Mouse (Mus musculus) gastrocnemius, adult 2 months (tissue): Measurements from ENCODE around the gene Mfsd1. TPM values are rescaled to one million over a fixed set of nuclear protein-coding genes. Genes with fewer than 3 reads are reported as not detected.

ENCODE experiments used
- DNase-seq: peaks from one replicate; pipeline ENCODE4 v3.0.0; 2022
- H3K27ac ChIP-seq: fragments of 200-600 bp; 2 replicates; pipeline ENCODE4 v1.8.1; 2022; ENCODE audit warnings: mild to moderate bottlenecking
- H3K4me3 ChIP-seq: fragments of 200-600 bp; 2 replicates; pipeline ENCODE4 v1.8.1; 2022; ENCODE audit warnings: mild to moderate bottlenecking, moderate library complexity
- CTCF ChIP-seq: fragments of 200-600 bp; IDR thresholded peaks from 2 replicates; pipeline ENCODE4 v1.8.1; 2022; ENCODE audit warnings: antibody characterized with exemption, mild to moderate bottlenecking, moderate library complexity
- intact Hi-C: fragments of 180-260 bp; cut with DNase I; formaldehyde crosslinking; loops from one replicate; pipeline ENCODE4 v1.15.1; 2025
- long read RNA-seq, 2 experiments: library from polyadenylated mRNA; stranded (forward); transcript quantifications; one replicate each; pipeline ENCODE4 v2.0.0; 2021
- total RNA-seq, 2 experiments: library from RNA; stranded (reverse); gene quantifications; 2 replicates each; pipeline ENCODE4 v1.2.3; 2021

Mfsd1 gene
- 10 to 100 TPM; 23.5 to 26.4 TPM for total RNA-seq
- long read RNA-seq, experiment 1, transcript Mfsd1-201 (16 exons, 3,011 nt), result major isoform, 24 of 29 reads
- long read RNA-seq, experiment 1, partial matches to known transcripts, result 2 of 29 reads
- long read RNA-seq, experiment 1, other reads (novel, unspliced or antisense), result 3 of 29 reads
- long read RNA-seq, experiment 2, transcript Mfsd1-201 (16 exons, 3,011 nt), result major isoform, 24 of 27 reads
- long read RNA-seq, experiment 2, partial matches to known transcripts, result 1 of 27 reads
- long read RNA-seq, experiment 2, other reads (novel, unspliced or antisense), result 2 of 27 reads

GRCm38 (mm10) chr3:67582273-67583124 lies at the start of gene Mfsd1:
TSS of gene Mfsd1 (plus strand) at chr3:67582741.
- intact Hi-C loops, result no loop called here
- no peak for TF ChIP-seq CTCF
- peak within 1 kb of the TSS; percentile 78 for H3K27ac ChIP-seq

DNA sequence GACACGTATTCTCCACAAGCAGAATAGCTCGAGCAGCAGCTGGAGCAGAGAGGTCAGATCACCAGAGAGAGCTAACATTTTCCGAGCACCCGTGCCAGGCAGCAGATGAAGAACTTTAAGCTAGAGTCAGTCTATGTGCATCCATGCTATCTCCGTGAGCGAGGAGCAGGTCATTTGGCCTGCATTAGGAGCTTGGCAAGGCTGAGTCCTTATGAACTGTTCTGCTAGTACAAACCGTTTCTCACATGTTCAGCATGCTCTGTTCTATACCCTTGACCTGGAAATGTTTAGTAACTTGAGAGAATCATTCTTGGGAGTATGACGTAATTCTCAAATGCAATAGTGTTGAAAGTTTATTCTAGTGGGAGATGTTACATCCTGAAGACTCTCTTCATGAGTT lies 38.9 kb upstream of the Mfsd1 start:
- Histone ChIP-seq H3K27ac (no peak overlapping the region), H3K4me3 (no peak overlapping the region)
- intact Hi-C loops, result no loop called here
- DNase-seq, result no peak
- TF ChIP-seq CTCF, result no peak

More at GRCm38 (mm10) chr3:67582273-67583124, at the start of gene Mfsd1:
- DNase-seq, result peak; percentile 90
- peak within 1 kb of the TSS; percentile 99 for H3K4me3 ChIP-seq

- no peak overlapping the region for H3K4me3 ChIP-seq
- no peak for TF ChIP-seq CTCF
- intact Hi-C loops, result no loop called here
- no peak overlapping the region for H3K27ac ChIP-seq
- DNase-seq, result no peak
Measured at GRCm38 (mm10) chr3:67551193-67551592, 31.3 kb upstream of the Mfsd1 start.

GRCm38 (mm10) chr3:67553281-67553680 lies 29.3 kb upstream of the Mfsd1 start:
- H3K27ac ChIP-seq, result no peak overlapping the region
- intact Hi-C loops, result no loop called here
- DNase-seq, result no peak
- no peak for TF ChIP-seq CTCF
- no peak overlapping the region for H3K4me3 ChIP-seq

DNA sequence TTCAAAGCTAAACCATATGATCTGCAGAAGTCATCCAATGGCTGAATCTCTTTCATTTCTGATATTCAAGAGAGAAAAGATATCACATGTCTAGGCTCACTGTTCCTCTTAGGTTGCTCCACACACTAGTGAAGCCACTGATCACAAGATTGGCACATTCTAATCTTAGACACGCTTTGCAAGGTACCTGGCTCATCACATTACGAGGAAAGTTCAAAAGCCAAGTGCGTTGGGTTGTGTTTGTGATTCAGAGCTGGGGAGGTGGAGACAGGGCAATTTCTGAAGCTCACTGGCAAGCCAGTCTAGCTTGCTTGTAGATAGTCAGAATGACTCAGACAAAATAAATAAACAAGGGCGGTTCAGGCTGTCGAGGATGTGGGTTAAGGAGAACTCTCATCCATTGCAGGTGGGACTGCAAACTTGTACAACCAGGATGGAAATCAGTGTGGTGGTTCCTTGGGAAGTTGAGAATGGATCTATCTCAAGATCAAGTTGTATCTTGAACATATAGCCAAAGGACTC lies 28.6 kb upstream of the Mfsd1 start:
- no peak for DNase-seq
- TF ChIP-seq CTCF, result no peak
- intact Hi-C loops, result no loop called here
- H3K27ac ChIP-seq, result no peak overlapping the region
- no peak overlapping the region for H3K4me3 ChIP-seq

- TF ChIP-seq CTCF, result no peak
- intact Hi-C loops, result no loop called here
- Histone ChIP-seq H3K4me3 (no peak overlapping the region), H3K27ac (no peak overlapping the region)
- no peak for DNase-seq
Measured at GRCm38 (mm10) chr3:67555211-67555610, 27.3 kb upstream of the Mfsd1 start.

GRCm38 (mm10) chr3:67557200-67557651 lies 25.3 kb upstream of the Mfsd1 start:
- H3K27ac ChIP-seq, result no peak overlapping the region

DNA sequence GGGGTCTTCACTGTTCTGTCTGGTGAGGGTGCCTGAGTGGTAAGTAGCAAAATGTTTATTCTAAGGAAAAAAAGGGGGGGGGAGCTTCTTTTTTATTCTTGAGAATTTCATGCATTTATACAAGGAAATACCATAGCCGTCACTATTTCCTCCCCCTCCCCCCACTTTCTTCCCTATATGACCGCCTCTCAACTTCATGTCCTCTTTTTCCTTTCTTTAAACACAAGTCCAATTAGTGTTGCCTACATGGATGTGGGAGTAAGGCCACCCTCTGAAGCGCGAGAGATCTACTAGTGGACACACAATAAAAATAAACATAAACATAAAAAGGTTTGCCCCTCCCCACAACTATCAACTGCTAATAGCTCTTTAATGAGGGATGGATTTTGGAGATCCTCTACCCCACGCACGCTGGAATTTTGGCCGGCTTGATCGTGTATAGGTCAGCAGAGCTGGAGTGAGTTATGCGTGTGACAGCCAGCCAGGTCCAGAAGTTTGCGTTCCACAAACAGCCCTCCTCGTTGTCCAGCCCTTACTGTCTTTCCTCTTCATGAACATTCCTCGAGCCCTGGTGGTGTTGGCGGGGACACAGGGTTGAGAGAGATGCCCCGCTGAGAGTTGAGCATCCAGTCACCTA lies 24.7 kb upstream of the Mfsd1 start:
- TF ChIP-seq CTCF, result no peak
- no peak overlapping the region for H3K4me3 ChIP-seq
- no peak overlapping the region for H3K27ac ChIP-seq
- DNase-seq, result no peak
- intact Hi-C loops, result no loop called here

More at GRCm38 (mm10) chr3:67557200-67557651, 25.3 kb upstream of the Mfsd1 start:
- H3K4me3 ChIP-seq, result no peak overlapping the region
- TF ChIP-seq CTCF, result no peak
- intact Hi-C loops, result no loop called here
- no peak for DNase-seq

GRCm38 (mm10) chr3:67564731-67565357 lies 17.7 kb upstream of the Mfsd1 start:
- no peak for DNase-seq
- peak; percentile 35 for TF ChIP-seq CTCF
- intact Hi-C loops, result loop anchor here (5.0 kb wide), 1 partner anchor 213 kb away; no protein-coding TSS in a partner anchor
- no peak overlapping the region for H3K27ac ChIP-seq
- H3K4me3 ChIP-seq, result no peak overlapping the region

- no peak for DNase-seq
- intact Hi-C loops, result loop anchor here (5.0 kb wide), 1 partner anchor 213 kb away; no protein-coding TSS in a partner anchor
- no peak overlapping the region for H3K4me3 ChIP-seq
- TF ChIP-seq CTCF, result no peak
- no peak overlapping the region for H3K27ac ChIP-seq
Measured at GRCm38 (mm10) chr3:67565540-67566227, 16.9 kb upstream of the Mfsd1 start.

DNA sequence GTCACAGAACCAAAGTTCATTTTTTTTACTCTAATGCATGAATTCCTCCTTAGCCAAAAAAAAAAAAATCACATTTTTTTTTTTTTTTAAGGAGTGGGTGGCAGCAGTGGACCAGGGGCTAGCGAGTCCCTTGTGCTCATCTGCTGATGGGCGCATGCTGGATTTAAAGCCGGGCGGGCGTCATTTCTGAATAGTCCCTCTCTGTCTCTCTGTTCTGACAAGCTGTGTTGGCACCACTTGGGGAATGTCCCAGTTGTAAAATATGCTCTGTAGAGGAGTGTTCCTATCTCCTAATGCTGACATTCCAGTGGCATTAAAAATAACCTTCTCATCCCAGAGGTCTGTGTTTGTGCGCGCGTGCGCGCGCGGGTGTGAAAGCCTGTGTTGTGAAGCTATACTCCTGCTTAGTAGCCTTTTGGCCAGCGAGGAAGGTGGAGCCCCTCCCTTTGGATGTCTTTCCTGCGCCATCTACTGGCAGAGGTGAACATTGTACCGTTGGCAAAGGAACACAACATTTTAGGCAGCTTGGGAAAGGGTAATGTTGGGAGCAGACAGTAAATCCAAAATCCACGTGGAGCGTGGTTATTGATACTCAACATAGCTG lies 14.4 kb upstream of the Mfsd1 start:
- DNase-seq, result peak; percentile 65
- Histone ChIP-seq H3K4me3 (peak overlapping the region; percentile 2; the same call in 1 of the 2 replicates), H3K27ac (no peak overlapping the region)
- TF ChIP-seq CTCF, result peak; percentile 90
- intact Hi-C loops, result loop anchor here (1.0 to 5.0 kb wide), 2 partner anchors 55 to 216 kb away; no protein-coding TSS in a partner anchor
